Mouse (Mus musculus) ovary, postnatal 36 days (tissue): ENCODE results near the gene Gm9857.

Experiments
- DNase-seq: peaks from one replicate; pipeline ENCODE4 v3.0.0; 2022; ENCODE audit warnings: low spot score, mixed read lengths

Gm9857 gene

DNA sequence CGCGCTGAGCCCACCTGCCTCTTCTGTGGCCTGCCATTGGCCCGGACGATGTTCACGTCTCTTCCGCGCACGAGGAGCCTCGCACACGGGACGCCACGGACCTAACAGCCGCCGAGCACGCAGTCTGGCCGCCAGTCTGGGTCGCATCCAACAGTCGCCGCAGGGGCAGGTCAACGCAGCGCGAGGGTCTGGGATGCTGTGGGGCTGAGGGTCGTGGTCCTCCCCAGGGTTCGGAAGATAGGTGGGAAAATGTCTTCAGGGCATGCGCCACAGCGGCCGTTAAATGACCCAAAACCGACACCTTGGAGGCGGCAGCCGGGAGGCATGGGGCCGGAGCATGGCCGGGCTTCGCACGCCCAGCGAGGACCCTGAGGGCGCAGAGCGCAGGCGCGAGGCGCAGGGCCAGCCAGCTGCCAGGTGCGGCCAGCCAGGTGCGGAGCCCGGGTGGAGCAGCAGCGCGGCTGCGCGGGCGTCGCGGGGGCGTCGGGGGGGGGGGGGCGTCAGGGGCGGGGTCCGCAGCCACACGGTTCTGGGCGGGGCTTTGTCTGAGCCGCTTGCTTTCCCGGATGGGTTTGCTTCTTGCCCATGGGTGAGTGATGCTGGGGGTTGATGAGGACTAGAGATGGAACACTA lies at the start of gene Gm9857:
Gene Gm9857 (minus strand): TSS at position 445 of the 633 bp plus-strand sequence.
- no peak for DNase-seq

DNA sequence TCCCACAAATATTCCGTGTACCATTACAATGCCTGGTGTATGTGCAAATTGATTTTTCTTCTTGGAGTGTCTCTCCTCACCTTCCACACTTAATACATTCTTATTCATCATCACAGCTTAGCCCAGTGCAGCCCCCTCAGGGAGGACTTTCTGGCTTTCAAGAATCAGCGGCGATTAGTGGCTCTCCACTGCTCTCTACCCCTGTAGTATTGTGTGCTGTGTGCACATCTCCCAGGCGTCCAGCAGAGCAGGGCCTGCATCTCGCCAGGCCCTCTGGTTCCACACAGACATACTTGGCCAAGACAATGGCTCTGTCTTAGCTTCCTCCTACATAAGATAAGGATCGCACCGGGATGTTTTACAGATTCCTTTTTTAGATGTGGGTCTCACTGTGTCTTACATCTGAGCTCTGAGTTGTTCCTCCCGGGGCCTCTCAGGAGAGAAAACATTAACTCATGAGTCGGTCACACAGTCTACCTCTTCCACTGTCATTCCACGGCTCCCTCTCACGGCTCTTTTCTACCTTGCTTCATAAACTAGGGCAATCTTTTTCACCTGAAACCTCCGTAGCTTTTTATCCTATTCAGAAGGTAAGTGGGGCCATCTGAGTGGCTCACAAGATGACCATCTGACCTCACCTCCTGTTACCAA lies 46.9 kb upstream of the Gm9857 start:
- DNase-seq = no peak

DNA sequence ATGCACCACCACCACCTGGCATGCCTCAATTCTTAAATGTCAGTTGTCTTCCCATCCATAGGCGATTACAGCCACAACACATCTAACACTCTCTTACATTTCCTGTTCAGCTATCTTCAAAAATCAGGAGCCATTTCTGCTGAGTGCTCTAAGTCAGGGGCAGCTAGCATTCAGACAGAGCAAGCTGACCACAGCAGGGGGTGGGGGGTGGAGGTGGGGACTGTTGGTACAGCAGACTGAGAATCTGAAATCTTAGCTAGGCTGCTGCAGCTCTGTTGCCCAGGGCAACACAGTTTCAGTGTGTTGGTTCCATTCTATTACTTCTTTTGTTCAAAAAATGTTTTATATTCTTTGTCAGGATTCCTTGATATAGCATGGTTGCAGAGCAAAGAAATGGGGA lies 46.3 kb upstream of the Gm9857 start:
- DNase-seq = no peak

DNA sequence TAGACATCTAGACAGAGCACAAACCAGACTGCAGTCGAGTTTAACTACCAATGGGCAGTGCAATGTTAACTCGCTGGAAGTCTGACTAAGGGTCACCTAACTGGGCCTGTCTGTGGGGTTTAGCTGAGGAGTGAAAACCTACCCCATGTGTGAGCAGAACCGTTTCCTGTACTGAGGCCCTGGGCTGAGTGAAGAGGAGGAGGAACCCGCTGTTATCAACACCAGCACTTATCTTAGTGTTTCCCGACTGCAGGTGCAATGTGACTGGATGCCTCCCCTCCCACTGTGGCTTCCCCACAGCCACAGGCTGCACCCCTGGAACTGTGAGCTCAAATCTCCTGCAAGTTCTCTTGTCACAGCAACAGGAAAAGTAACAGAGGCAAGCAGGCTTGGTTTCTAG lies 43.7 kb upstream of the Gm9857 start:
- no peak for DNase-seq

DNA sequence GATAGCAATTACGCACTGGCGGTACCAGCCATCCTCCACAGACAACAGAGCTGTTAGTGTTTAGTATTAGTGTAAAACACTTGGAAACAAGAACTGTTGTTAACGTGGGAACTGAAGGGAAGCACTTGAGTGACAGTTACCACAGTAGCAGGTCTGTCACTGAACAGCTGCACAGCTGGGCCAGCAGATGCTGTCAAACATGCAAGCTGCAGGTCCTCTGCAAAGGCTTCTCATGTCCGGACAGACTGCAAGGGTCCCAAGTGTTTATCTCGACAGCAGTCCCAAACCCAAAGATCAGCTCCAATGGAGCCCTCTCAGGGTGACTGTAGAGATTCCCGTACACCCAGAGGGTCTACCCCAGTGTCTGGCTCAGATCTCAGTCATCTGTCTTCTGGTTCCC lies 41.7 kb upstream of the Gm9857 start:
- DNase-seq = no peak

DNA sequence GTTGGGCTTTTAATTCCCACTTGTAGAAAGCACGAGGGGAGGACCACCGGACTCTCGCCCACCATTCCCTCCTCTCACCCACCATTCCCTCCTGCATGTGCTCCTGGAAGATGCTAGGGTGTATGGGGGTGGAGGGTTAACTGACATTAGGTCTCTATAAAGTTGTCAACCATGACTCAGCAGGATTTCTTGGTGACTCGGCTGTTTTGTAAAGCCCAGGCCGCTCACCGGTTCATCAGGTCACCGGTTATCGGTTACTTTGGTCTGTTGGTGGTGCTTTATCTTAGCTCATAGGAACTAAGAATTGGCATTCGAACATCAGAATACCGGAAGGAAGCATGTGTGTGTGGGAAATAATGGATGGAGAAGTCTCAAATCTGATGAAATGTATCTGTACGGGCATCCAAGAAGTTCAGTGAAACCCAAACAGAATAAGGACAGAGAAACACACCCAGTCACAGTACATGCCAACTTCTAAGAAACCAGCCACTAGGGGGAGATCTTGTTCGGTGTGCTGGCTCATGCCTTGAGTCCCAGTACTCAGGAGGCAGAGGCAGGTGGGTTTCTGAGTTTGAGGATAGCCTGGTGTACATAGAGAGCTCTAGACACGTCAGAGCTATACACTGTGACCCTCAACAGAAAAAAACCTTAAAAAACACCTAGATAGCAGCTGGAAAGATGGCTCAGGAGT lies 37.2 kb upstream of the Gm9857 start:
- DNase-seq = no peak

DNA sequence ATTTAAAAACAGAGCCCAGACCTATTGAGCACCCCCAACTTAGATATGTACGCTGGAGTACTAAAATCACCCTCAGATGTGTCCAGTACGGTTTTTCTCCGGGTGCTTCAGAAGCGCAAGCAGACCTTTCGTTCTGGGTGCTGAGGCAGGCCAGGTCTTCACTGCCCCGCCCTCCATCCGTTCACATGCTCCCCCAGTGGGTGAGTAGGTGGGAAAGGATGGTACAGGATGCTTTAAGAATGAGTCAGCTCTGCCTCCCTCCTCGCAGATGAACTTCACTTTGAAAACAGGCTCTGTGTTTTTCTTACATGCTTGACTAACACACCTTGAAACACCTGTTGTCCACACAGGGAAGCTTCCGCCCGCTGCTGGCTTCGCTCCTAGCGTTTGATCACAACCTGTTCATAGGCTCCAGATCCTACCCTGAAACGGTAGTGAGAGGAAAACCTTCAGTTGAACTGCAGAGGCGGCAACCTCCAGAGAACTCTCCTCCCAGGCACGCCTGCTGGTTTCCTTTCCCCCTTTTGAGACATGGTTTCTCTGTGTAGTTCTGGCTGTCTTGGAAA lies 34.8 kb upstream of the Gm9857 start:
- peak; percentile 19 for DNase-seq

DNA sequence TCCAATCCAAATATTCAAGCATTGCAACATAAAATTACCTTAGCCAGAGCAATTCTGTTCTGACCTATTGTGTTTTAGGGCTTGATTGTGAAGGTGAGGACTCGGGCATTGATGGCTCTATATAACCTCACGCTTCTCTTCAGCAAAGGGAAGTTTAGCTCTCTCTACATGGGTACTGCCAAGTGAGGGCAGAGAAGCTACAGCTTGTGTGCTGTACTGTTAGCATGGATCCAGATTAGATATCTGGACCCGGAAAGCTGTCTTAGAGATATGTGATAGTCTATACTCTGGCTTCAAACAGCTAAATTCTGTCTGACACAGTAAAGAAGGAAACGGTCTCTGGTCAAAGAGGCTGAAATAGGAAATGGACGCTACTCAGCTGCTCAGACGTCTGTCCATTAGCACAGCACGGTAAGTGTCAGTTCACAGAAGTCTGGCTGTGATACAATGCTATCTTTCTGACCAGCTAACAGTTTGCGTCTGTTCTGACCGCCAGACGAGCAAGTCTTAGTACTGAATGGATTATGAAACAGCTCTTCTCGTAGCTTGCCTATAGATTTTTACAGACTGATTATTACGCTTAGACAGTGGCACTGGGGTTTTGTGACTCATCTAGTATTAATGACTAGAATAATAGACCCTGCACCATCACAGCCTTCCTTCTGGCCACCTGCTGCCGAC lies 33.9 kb upstream of the Gm9857 start:
- DNase-seq = no peak

DNA sequence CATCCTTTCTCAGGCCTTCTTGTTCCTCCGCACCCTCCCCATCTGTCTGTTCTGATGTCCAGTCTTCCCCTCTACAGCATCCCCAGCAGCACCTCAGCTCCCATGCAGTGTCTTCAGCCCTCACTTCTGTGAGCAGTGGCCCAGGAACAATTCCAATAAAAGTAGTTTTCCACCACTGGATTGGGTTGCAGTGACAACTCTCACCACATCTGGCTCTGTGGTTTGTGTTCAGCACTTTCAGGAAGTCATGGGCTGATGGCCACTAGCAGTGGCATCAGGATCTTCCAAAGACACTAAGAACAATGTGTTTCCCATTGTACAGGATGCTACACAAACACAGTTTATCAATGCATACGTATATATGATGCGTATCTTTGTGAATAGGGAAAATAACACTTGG lies 25.8 kb upstream of the Gm9857 start:
- DNase-seq = no peak

DNA sequence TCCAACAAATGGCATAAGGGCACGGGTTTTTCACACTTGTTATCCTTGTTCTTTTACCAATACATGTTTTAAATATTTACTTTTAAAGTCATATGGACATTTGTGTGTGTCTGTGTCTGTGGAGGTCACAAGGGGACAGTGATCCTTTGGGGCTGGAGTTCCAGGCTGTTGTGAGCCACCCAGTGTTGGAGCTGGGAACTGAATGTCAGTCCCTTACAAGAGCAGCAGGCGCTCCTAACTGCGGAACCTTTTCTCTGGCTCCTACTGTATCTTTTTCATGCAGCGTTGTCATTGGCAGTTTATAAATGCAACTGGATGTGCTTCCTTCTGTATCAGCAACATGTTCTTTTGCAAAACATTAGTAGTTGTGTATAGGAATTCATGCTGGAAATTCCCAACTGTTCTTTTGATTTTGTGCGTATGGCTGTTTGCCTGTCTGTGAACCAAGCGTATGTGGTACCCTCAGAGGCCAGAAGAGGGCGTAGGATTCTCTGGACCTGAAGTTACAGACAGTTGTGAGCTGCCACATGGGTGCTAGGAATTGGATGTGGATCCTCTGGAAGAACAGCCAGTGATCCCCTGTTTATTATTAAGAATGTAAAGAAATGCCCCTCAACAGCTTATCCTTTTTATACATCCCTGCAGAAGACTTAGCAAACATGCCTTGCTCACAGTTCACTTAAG lies 24.3 kb upstream of the Gm9857 start:
- DNase-seq = no peak

DNA sequence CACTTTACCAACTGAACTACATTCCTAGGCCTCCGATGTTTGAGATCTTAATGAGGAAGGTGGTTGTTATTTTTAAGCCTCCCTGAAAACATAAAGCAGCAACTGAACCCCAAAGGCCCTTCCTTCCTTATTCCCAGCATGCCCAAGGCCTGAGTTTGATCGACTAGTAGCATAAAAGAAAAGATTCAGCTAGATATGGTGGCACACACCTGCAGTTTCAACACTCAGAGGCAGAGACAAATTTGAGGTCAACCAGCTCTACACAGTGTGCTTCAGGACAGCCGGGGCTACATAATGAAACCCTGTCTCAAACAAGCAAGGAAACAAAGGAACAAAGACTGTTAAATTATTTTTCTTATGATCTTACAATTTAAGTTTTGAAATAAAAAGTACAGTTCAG lies 23.5 kb upstream of the Gm9857 start:
- DNase-seq = no peak

DNA sequence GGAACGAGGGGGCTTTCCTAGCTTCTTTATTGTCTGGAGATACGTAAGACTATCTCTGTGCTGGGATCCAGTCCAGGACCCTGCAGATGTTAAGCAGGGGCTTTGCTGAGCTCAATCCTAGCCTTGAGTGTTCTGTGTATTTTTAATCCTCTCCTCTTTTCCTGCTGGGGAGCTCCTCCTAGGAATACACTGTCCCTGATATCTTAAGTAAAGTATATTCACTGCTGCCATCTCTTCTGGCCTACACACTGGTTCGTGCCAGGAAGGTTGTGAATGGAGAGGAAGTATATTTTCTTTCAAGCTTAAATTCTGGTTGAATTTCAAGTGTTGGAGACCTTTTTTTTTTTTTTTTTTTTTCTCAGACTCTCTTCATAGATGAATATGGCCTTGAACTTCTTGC lies 23.0 kb upstream of the Gm9857 start:
- DNase-seq = no peak

DNA sequence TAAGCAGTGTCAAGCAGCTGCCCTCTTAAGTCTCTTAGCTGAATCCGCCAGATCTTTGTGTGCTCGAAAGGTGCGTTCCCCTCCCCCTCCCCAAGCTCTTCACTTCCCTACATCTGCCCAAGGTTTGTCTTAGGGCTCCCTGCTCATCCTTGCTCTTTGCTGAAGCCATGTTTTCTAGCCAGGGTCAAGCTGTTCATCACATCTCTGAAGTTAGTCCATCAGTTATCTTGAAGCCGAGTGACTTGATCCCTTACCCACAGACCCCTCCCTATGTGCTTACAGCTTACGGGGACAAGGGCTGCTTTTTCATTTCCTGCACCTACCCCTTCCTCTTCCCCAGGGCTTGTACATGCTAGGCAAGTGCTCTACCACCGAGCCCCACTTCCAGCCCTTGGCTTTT lies 21.4 kb upstream of the Gm9857 start:
- no peak for DNase-seq

DNA sequence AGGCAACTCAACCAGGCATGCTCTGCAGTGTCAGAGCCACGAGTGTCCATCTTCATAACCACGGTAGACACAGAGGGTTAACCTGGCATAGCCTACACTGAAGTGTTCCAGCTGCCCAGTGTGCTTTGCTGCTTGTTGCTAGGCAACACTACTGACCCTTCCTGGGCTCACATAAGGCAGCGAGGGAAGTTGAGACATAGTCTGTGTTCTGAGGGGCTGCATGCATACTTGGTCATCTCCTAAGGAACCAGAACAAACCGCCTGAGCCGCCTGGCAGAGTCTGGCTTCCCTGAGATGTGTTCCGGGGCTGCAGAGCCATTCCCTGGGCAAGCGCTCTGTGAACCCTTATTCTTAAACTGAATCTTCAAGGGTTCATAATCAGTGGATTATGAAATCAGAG lies 21.0 kb upstream of the Gm9857 start:
- DNase-seq = no peak

DNA sequence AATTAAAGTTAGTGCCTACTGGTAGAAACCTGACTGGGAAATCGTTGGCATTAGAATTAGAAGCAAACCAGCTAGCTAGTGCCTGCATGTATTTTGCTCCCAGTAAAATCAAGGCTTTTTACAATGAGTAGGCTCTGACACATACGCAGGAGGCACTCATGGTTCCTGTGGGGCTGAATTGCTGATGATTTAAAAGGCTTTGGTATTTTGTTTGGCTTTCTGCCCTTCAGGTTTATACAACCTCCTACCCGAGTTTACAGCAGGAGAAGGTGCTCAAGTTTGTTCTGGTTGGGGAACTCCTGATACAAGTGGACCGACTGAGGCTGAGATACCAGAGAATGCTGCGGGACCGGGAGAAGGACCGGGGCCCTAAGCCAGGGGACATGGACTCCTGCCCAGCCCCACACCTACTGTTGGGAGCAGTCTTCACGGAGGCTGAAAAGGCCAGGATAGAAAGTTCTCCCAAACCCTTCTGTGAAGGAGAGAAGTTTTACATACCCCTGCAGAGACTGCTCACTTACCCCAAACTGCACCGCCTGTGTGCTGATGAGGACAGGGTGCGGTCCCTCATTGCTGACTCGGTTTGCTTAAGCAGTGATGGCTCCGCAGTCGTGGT lies 19.5 kb upstream of the Gm9857 start:
- no peak for DNase-seq

DNA sequence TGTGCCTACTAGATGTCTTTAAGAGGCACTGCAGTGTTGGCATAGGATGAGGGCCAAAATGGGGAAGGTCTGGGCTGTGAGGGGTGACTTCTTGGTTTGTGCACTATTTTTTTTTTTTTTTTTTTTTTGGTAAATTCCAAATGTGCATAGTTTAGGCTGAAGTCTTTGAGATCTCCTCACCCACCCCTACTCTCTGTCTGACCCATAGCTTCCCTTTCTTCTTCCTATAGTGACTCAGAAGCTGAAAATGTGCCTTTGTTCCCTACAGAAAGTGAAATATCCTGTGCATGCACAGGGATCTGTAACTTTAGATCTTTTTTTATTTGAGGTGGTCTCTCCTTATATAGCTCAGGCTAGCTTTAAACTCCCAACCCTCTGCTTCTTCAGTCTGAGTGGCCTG lies 17.7 kb upstream of the Gm9857 start:
- DNase-seq = no peak

DNA sequence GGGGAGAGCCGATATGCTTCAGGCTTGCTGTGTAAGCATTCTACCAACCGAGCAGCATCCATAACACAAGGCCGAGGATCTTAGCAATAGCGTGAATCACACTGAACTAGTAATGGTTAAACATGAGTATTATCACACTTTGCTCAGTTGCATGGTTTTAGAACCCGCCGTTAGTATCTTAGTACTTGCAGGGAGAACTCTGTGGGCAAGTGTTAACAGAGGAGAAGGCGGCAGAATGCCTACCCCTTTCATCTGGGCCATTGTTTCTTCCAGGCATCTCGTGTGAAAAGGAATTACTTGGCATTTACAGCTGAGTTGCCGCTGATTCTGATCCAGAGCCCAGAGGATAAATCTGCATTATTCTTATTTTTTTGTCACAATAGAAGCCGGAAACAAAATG lies 751 bp upstream of the Gm9857 start:
- DNase-seq = no peak

DNA sequence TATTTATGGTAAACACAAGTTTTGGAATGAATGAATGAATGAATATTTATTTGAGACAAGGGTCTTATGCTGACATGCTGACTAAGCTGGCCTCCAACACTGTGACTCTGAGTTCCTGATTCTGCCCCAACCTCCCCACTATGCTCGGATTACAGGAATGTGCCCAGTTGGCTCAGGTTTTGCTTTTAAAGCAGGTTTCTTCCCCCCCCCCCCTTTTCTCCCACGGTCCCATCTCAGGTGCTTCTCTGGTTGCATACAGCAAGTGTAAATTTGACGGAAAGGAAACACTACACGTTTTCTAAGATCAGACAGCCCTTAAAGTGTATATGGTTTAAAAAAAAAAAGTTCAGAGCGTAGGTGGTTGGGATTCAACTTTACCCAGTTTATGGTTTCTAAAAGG lies 672 bp downstream of the Gm9857 start, which contains the start of gene Henmt1:
Gene Henmt1 (plus strand): TSS at position 301 of the 400 bp plus-strand sequence.
- DNase-seq = no peak

DNA sequence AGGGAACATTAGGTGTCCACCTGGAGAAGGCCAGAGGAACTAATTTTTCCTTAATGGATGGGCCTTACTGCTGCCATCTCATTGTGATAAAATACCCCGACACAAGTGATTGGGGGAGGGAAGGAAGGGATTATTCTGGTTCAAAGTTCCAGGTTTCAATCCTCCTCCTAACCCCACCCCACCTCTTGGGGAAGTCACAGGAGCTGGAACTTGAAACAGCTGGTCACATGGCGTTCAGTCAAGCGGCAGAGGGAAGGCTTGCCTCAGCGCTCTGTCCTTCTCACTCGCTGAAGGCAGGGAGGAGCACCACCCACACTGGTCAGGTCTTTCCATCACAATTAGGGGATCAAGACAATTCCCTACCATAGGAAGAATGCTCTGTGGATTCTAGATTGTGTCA lies 1.6 kb downstream of the Gm9857 start:
- DNase-seq = no peak

DNA sequence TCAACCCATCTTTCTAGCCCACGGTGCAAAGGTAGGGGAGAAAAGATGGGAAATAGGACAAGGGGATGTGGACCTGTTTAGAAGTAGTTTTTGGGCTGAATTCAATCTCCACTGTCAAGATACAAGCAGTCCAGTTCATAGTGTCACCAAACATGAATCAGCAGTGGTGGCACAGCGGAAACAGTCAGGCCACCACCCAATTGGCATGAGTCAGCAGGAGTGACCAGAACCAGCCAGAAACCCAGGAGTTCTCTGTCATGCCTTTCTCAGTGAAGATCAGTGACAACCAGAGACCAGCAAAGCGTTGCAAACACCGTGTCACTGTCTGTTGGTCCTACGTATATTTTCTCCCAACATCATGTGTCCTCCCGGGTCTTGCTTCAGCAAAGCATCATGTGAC lies 6.7 kb downstream of the Gm9857 start:
- DNase-seq = no peak

DNA sequence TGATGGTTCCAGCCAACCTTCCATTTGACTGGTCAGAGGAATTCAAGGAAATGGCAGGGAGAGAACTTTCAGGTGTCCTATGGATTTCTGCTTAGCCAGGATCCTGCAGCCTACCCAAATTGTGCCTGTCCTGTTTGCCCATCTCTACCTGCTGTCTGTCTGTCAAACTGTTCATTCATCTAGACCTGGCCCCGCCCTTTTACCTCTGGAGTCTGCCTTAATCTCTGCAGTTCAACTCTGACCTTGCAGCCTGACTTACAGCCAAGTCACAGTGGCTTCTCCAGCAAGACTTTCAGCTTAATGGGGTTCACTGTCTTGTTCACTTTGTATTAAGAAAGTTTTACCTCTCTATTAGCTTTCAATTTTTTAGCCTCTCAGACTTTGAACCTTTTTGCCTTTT lies 13.9 kb downstream of the Gm9857 start:
- DNase-seq = no peak

DNA sequence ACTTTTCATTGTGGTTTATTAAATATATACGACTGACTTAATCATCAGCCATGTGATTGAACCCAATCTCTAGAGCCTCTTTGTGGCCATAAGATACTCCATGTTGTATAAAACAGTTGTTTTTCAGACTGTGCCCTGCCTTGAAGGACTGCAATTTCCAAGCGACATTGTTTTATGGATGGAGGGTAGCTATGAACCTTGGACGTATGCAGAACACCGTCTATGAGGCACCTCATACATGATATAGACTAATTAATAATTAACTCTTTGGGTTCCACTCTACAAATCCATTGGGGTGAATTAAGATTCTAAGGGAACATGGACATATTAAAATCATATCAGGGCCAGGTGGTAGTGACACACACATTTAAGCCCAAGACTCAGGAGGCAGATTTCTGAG lies 14.6 kb downstream of the Gm9857 start:
- no peak for DNase-seq
